Mouse (Mus musculus) ES-Bruce4 (cell line): ENCODE data around the gene Ugt3a1.

Experiments used
- CTCF ChIP-seq: IDR thresholded peaks from one replicate; pipeline ENCODE4 v1.8.1; 2011; ENCODE audit warnings: low read depth, low read length
- EP300 ChIP-seq: IDR thresholded peaks from 2 replicates; pipeline ENCODE4 v1.6.1; 2011; ENCODE audit warnings: low read depth, low read length; ENCODE audit not compliant: insufficient read depth
- POLR2A ChIP-seq: IDR thresholded peaks from one replicate; pipeline ENCODE4 v1.8.1; 2011; ENCODE audit warnings: low read length; ENCODE audit not compliant: insufficient read depth

DNA sequence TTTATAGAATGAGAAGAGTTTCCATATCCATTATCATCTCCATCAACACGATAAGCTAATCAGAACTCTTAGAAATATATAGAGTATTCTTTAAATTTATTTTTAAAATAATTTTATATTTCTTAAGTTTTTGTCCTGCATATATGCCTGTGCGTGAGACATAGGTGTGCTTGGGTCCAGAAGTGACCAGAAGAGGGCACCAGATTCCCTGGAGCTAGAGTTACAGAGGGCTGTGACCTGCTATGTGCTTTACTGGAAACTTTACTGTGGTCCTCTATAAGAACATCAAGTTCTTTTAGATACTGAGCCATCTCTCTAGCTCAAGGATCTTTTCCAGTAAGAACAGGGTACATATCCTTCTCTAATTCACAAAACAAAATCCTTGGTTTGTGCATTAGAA is 86.1 kb downstream of the Ugt3a1 start:
- TF ChIP-seq CTCF (peak; percentile 59), EP300 (no peak), POLR2A (no peak)
